Mouse (Mus musculus): ENCODE results near the gene Hmg20b. TPM values are rescaled to one million over a fixed set of nuclear protein-coding genes. Genes with fewer than 3 reads are reported as not detected.

Hmg20b gene
- total and polyA plus RNA-seq, 2 experiments from 2014 or later: 15.1 to 25.2 TPM

- Histone ChIP-seq H3K27me3 (ENCODE audit: insufficient read depth, low read length) (0 out of 2 replicates have a peak, but pooled peaks cover 7% of the 10 kb centered on the region), H3K4me2 (ENCODE audit: low read depth) (no peak overlapping the region), H3K27ac (ENCODE audit: low read depth, low read length) (no peak overlapping the region), H3K9ac (no peak overlapping the region), H3K9me3 (ENCODE audit: low read length) (no peaks in the 10 kb centered on the region), H3K4me1 (ENCODE audit: insufficient read depth) (peaks cover 12% of the 10 kb centered on the region), H3K36me3 (ENCODE audit: insufficient read depth) (peaks cover 20% of the 10 kb centered on the region), H3K4me3 (ENCODE audit: low read depth, low read length) (no peak overlapping the region)
- no peak for DNase-seq
- 81% methylated on average over 12 of the region's 12 CpGs for WGBS
- TF ChIP-seq CTCF (IDR thresholded peaks at IDR 0.05; ENCODE audit: low read depth): no peak
- no peak for ATAC-seq
Measured at GRCm38 (mm10) chr10:81362336-81362949, 12.2 kb upstream of the Hmg20b start.

- Histone ChIP-seq H3K27me3 (ENCODE audit: insufficient read depth, low read length) (0 out of 2 replicates have a peak, but pooled peaks cover 7% of the 10 kb centered on the region), H3K9ac (no peak overlapping the region), H3K4me1 (ENCODE audit: insufficient read depth) (peaks cover 12% of the 10 kb centered on the region), H3K4me3 (ENCODE audit: low read depth, low read length) (no peak overlapping the region), H3K9me3 (ENCODE audit: low read length) (no peaks in the 10 kb centered on the region), H3K27ac (ENCODE audit: low read depth, low read length) (no peak overlapping the region), H3K4me2 (ENCODE audit: low read depth) (no peak overlapping the region), H3K36me3 (ENCODE audit: insufficient read depth) (0 out of 2 replicates have a peak, but pooled peaks cover 8% of the 10 kb centered on the region)
- DNase-seq (no peak), ATAC-seq (no peak)
- WGBS: 77% methylated on average over 8 of the region's 8 CpGs
- no peak for TF ChIP-seq CTCF (IDR thresholded peaks at IDR 0.05; ENCODE audit: low read depth)
Measured at GRCm38 (mm10) chr10:81360721-81361120, 10.4 kb upstream of the Hmg20b start.

GRCm38 (mm10) chr10:81358841-81359240 is 8.6 kb upstream of the Hmg20b start:
- peak overlapping the region; percentile 95; the same call in 1 of the 2 replicates for H3K4me2 ChIP-seq (ENCODE audit: low read depth)
- H3K36me3 ChIP-seq (ENCODE audit: insufficient read depth): 0 out of 2 replicates have a peak, but pooled peaks cover 8% of the 10 kb centered on the region
- no peak overlapping the region for H3K27ac ChIP-seq (ENCODE audit: low read depth, low read length)
- WGBS: 56% methylated on average over 1 of the region's 1 CpGs
- DNase-seq (no peak), ATAC-seq (no peak)
- H3K4me1 ChIP-seq (ENCODE audit: insufficient read depth): peaks cover 8% of the 10 kb centered on the region
- no peak overlapping the region for H3K4me3 ChIP-seq (ENCODE audit: low read depth, low read length)
- H3K9ac ChIP-seq: no peak overlapping the region
- no peak for TF ChIP-seq CTCF (IDR thresholded peaks at IDR 0.05; ENCODE audit: low read depth)
- no peaks in the 10 kb centered on the region for H3K9me3 ChIP-seq (ENCODE audit: low read length)
- H3K27me3 ChIP-seq (ENCODE audit: insufficient read depth, low read length): 0 out of 2 replicates have a peak, but pooled peaks cover 7% of the 10 kb centered on the region

- Histone ChIP-seq H3K4me1 (ENCODE audit: insufficient read depth) (peaks cover 8% of the 10 kb centered on the region), H3K4me2 (ENCODE audit: low read depth) (peak overlapping the region; percentile 95), H3K36me3 (ENCODE audit: insufficient read depth) (0 out of 2 replicates have a peak, but pooled peaks cover 8% of the 10 kb centered on the region), H3K27ac (ENCODE audit: low read depth, low read length) (no peak overlapping the region), H3K9ac (peak overlapping the region; percentile 70), H3K4me3 (ENCODE audit: low read depth, low read length) (peak overlapping the region; percentile 80), H3K27me3 (ENCODE audit: insufficient read depth, low read length) (0 out of 2 replicates have a peak, but pooled peaks cover under 1% of the 10 kb centered on the region), H3K9me3 (ENCODE audit: low read length) (no peaks in the 10 kb centered on the region)
- WGBS: 31% methylated on average over 4 of the region's 4 CpGs
- DNase-seq: no peak
- ATAC-seq: no peak
- TF ChIP-seq CTCF (IDR thresholded peaks at IDR 0.05; ENCODE audit: low read depth): no peak
Measured at GRCm38 (mm10) chr10:81358209-81358608, 7.9 kb upstream of the Hmg20b start.

- Histone ChIP-seq H3K4me3 (ENCODE audit: low read depth, low read length) (peak within 1 kb of the TSS; percentile 80), H3K27me3 (ENCODE audit: insufficient read depth, low read length) (no peaks in the 10 kb centered on the region), H3K4me2 (ENCODE audit: low read depth) (peak within 1 kb of the TSS; percentile 95), H3K9ac (peak within 1 kb of the TSS; percentile 70), H3K36me3 (ENCODE audit: insufficient read depth) (no peaks in the 10 kb centered on the region), H3K9me3 (ENCODE audit: low read length) (no peaks in the 10 kb centered on the region), H3K4me1 (ENCODE audit: insufficient read depth) (peaks cover 8% of the 10 kb centered on the region), H3K27ac (ENCODE audit: low read depth, low read length) (no peak within 1 kb of the TSS)
- 2% methylated on average over 75 of the region's 79 CpGs for WGBS
- peak; percentile 97 for DNase-seq
- TF ChIP-seq CTCF (IDR thresholded peaks at IDR 0.05; ENCODE audit: low read depth): no peak
- ATAC-seq: peak; percentile 96
Measured at GRCm38 (mm10) chr10:81356991-81357844, 6.9 kb upstream of the Hmg20b start, which contains the start of gene Mfsd12. Mfsd12 (plus strand) TSS chr10:81357491.

- Histone ChIP-seq H3K27me3 (ENCODE audit: insufficient read depth, low read length) (no peaks in the 10 kb centered on the region), H3K9ac (no peak overlapping the region), H3K9me3 (ENCODE audit: low read length) (no peaks in the 10 kb centered on the region), H3K4me2 (ENCODE audit: low read depth) (peak overlapping the region; percentile 95; the same call in 1 of the 2 replicates), H3K4me1 (ENCODE audit: insufficient read depth) (peaks cover 8% of the 10 kb centered on the region), H3K4me3 (ENCODE audit: low read depth, low read length) (no peak overlapping the region), H3K27ac (ENCODE audit: low read depth, low read length) (no peak overlapping the region), H3K36me3 (ENCODE audit: insufficient read depth) (no peaks in the 10 kb centered on the region)
- ATAC-seq (no peak), DNase-seq (no peak)
- no peak for TF ChIP-seq CTCF (IDR thresholded peaks at IDR 0.05; ENCODE audit: low read depth)
- WGBS: 43% methylated on average over 12 of the region's 12 CpGs
Measured at GRCm38 (mm10) chr10:81356352-81356990, 6.2 kb upstream of the Hmg20b start.
